Mouse (Mus musculus): ENCODE results near the gene Glra4. TPM values are rescaled to one million over a fixed set of nuclear protein-coding genes. Genes with fewer than 3 reads are reported as not detected.
A peak's percentile ranks its signal among the peaks of the same experiment; 100 is the strongest.
"Not testable (repeated sequence)": the region's sequence is repeated elsewhere in the genome, so short reads cannot be mapped to it uniquely, and the experiment has no call there.

Gene Glra4
- polyA plus RNA-seq, 1 experiment from 2014 or later: 0.12 TPM

- no peak for ATAC-seq (ENCODE audit: extremely low read depth, insufficient number of reproducible peaks, low FRiP score, low TSS enrichment)
- no peak overlapping the region for H3K4me2 ChIP-seq
- no peaks in the 10 kb centered on the region for H3K4me1 ChIP-seq
- peaks cover 36% of the 10 kb centered on the region for H3K36me3 ChIP-seq
- H3K27ac ChIP-seq (replicated peaks): no peak overlapping the region
- H3K27me3 ChIP-seq (replicated peaks): no peaks in the 10 kb centered on the region
- WGBS: 75% methylated on average over 4 of the region's 4 CpGs
- H3K9ac ChIP-seq: no peak overlapping the region
- H3K4me3 ChIP-seq: no peak overlapping the region
- H3K9me3 ChIP-seq: no peaks in the 10 kb centered on the region
Measured at GRCm38 (mm10) chrX:136732016-136732415, 47.9 kb downstream of the Glra4 start.

- not testable (repeated sequence) for ATAC-seq (ENCODE audit: extremely low read depth, insufficient number of reproducible peaks, low FRiP score, low TSS enrichment)
Measured at GRCm38 (mm10) chrX:136714742-136715474, 65.0 kb downstream of the Glra4 start.

GRCm38 (mm10) chrX:136708782-136709181 lies 71.2 kb downstream of the Glra4 start:
- H3K36me3 ChIP-seq: no peaks in the 10 kb centered on the region
- H3K4me3 ChIP-seq: peak overlapping the region; percentile 64
- peak overlapping the region; percentile 83 for H3K27ac ChIP-seq (replicated peaks)
- peak overlapping the region; percentile 71 for H3K4me2 ChIP-seq
- H3K9me3 ChIP-seq: no peaks in the 10 kb centered on the region
- no peak for ATAC-seq (ENCODE audit: extremely low read depth, insufficient number of reproducible peaks, low FRiP score, low TSS enrichment)
- 0 out of 2 replicates have a peak, but pooled peaks cover 3% of the 10 kb centered on the region for H3K4me1 ChIP-seq
- peak overlapping the region; percentile 84 for H3K9ac ChIP-seq
- 20% methylated on average over 14 of the region's 14 CpGs for WGBS
- H3K27me3 ChIP-seq (replicated peaks): 0 out of 2 replicates have a peak, but pooled peaks cover 3% of the 10 kb centered on the region

More at GRCm38 (mm10) chrX:136714742-136715474, 65.0 kb downstream of the Glra4 start:
- not testable (repeated sequence) for H3K9ac ChIP-seq; H3K36me3 ChIP-seq; H3K9me3 ChIP-seq; H3K4me1 ChIP-seq; H3K27ac ChIP-seq (replicated peaks); H3K4me2 ChIP-seq; H3K27me3 ChIP-seq (replicated peaks); H3K4me3 ChIP-seq
- 47% methylated on average over 3 of the region's 3 CpGs for WGBS

GRCm38 (mm10) chrX:136708168-136708681 lies 71.7 kb downstream of the Glra4 start:
- H3K36me3 ChIP-seq: no peaks in the 10 kb centered on the region

More at GRCm38 (mm10) chrX:136708168-136708681, 71.7 kb downstream of the Glra4 start:
- Histone ChIP-seq H3K9ac (peak overlapping the region; percentile 84), H3K27me3 (replicated peaks) (0 out of 2 replicates have a peak, but pooled peaks cover 3% of the 10 kb centered on the region), H3K4me3 (peak overlapping the region; percentile 64), H3K27ac (replicated peaks) (peak overlapping the region; percentile 83), H3K9me3 (no peaks in the 10 kb centered on the region), H3K4me2 (peak overlapping the region; percentile 71), H3K4me1 (0 out of 2 replicates have a peak, but pooled peaks cover 3% of the 10 kb centered on the region)
- ATAC-seq (ENCODE audit: extremely low read depth, insufficient number of reproducible peaks, low FRiP score, low TSS enrichment): peak; percentile 46; the same call in 1 of the 2 replicates
- 16% methylated on average over 18 of the region's 18 CpGs for WGBS

Other genes with a start within 250 kb of the Glra4 start
- gene Kir3dl2, start 236.1 kb downstream of the Glra4 start, polyA plus RNA-seq (2015; fragmentation: Nextera tagmentation; extraction: Ambion mirVana): not detected in 2 replicates
- gene Tceal3, start 189.3 kb downstream of the Glra4 start, polyA plus RNA-seq (2015; fragmentation: Nextera tagmentation; extraction: Ambion mirVana): 3.9 and 5.2 TPM in 2 replicates
- 9.6 and 10.0 TPM in 2 replicates for gene Tceal1, start 72.2 kb downstream of the Glra4 start, polyA plus RNA-seq (2015; fragmentation: Nextera tagmentation; extraction: Ambion mirVana)
- 334 and 360 TPM in 2 replicates for gene Morf4l2, start 36.5 kb downstream of the Glra4 start, polyA plus RNA-seq (2015; fragmentation: Nextera tagmentation; extraction: Ambion mirVana)
- gene Plp1, start 42.5 kb upstream of the Glra4 start, polyA plus RNA-seq (2015; fragmentation: Nextera tagmentation; extraction: Ambion mirVana): 2.4 and 3.6 TPM in 2 replicates
- 0.11 and 0.22 TPM in 2 replicates for gene Rab9b, start 88.6 kb upstream of the Glra4 start, polyA plus RNA-seq (2015; fragmentation: Nextera tagmentation; extraction: Ambion mirVana)
- not detected in 2 replicates for gene H2bfm, start 147.2 kb upstream of the Glra4 start, polyA plus RNA-seq (2015; fragmentation: Nextera tagmentation; extraction: Ambion mirVana)
- gene Tmsb15b2, start 195.4 kb upstream of the Glra4 start, polyA plus RNA-seq (2015; fragmentation: Nextera tagmentation; extraction: Ambion mirVana): 16.5 and 17.7 TPM in 2 replicates
- gene Tmsb15l, start 196.7 kb upstream of the Glra4 start, polyA plus RNA-seq (2015; fragmentation: Nextera tagmentation; extraction: Ambion mirVana): 2.0 and 2.7 TPM in 2 replicates
- gene Tmsb15b1, start 196.7 kb upstream of the Glra4 start, polyA plus RNA-seq (2015; fragmentation: Nextera tagmentation; extraction: Ambion mirVana): 11.6 and 14.9 TPM in 2 replicates
- 3.2 and 4.1 TPM in 2 replicates for gene Zcchc18, start 213.0 kb upstream of the Glra4 start, polyA plus RNA-seq (2015; fragmentation: Nextera tagmentation; extraction: Ambion mirVana)

Measured in heart, embryonic 13.5 days (tissue).